Mouse (Mus musculus) small intestine, adult 2 months (tissue): ENCODE results near the gene Mn1.

Experiments
- CTCF ChIP-seq: fragments of 200-500 bp; IDR thresholded peaks from 2 replicates; pipeline ENCODE4 v1.5.1; 2012; ENCODE audit warnings: low read depth, mild to moderate bottlenecking, control low read depth, inconsistent platforms, low read length, moderate library complexity, mixed read lengths; ENCODE audit not compliant: insufficient replicate concordance, insufficient read length; ENCODE audit errors: extremely low read depth
- POLR2A ChIP-seq: fragments of 200-500 bp; IDR thresholded peaks from 2 replicates; pipeline ENCODE4 v1.6.1; 2012; ENCODE audit warnings: low read depth, mild to moderate bottlenecking, control low read depth, inconsistent platforms, low read length, moderate library complexity

- TF ChIP-seq CTCF (no peak), POLR2A (no peak)
Measured at GRCm38 (mm10) chr5:111473425-111473824, 56.3 kb downstream of the Mn1 start.
